Mouse (Mus musculus) thymus, adult 2 months (tissue): Measurements from ENCODE around the gene Cyb5d1.

ENCODE experiments used
- CTCF ChIP-seq: fragments of 200-500 bp; IDR thresholded peaks from 2 replicates; pipeline ENCODE4 v1.5.1; 2012; ENCODE audit warnings: mild to moderate bottlenecking, control low read depth, low read length, moderate library complexity, borderline replicate concordance; ENCODE audit not compliant: control insufficient read depth, poor library complexity, insufficient read depth; ENCODE audit errors: extremely low read depth
- POLR2A ChIP-seq: fragments of 200-500 bp; IDR thresholded peaks from 2 replicates; pipeline ENCODE4 v1.6.1; 2012; ENCODE audit warnings: mild to moderate bottlenecking, low read length, control low read depth, moderate library complexity; ENCODE audit not compliant: control insufficient read depth, poor library complexity, insufficient read depth; ENCODE audit errors: extremely low read depth

DNA sequence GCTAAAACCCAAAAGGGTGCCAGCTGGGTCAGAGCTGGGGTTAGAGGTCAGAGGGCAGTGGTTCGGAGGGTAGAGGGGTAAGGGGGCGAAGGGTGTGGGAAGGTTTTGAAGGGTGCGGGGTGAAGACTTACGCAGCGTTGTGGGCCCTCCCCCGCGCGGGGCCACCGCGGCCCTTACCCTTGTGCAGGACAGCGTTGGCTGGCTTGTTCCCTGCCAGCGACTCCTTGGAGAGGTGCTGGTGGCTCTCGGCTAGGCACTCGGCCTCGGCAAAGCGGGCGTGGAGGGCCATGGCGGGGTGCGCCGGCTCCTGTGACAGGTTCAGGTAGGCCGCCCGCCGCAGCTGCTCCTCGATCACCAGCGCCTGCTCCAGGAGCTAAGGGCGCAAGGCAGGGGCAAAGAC, 49.0 kb downstream of the Cyb5d1 start:
- no peak for TF ChIP-seq POLR2A
- TF ChIP-seq CTCF, result no peak
